Mouse (Mus musculus) layer of hippocampus, postnatal 36 days (tissue): ENCODE results near the gene Trim58. TPM values are rescaled to one million over a fixed set of nuclear protein-coding genes. Genes with fewer than 3 reads are reported as not detected.

Experiments
- DNase-seq, 2 experiments: peaks; one replicate each; pipeline ENCODE4 v3.0.0; 2022
- total RNA-seq, 2 experiments: library from RNA; stranded (reverse); gene quantifications; 2 replicates each; pipeline ENCODE4 v1.2.3; 2021

Trim58 gene
- total RNA-seq, 2 experiments from 2014 or later, result not detected

- no peak for DNase-seq
These were observed 14.9 kb downstream of the Trim58 start for GRCm38 (mm10) chr11:58655151-58655550.

GRCm38 (mm10) chr11:58658596-58658995 lies 18.3 kb downstream of the Trim58 start, which contains the start of gene Olfr322:
TSS of gene Olfr322 (plus strand) at chr11:58658782.
- DNase-seq, result no peak

- no peak for DNase-seq
These were observed 29.0 kb downstream of the Trim58 start for GRCm38 (mm10) chr11:58669252-58669651.

- DNase-seq, result no peak
These were observed 31.6 kb downstream of the Trim58 start for GRCm38 (mm10) chr11:58671825-58672224.

- DNase-seq, result no peak
These were observed 40.5 kb downstream of the Trim58 start, which contains the start of gene Olfr320 for GRCm38 (mm10) chr11:58680799-58681198. TSS of gene Olfr320 (plus strand) at chr11:58681099.

GRCm38 (mm10) chr11:58698862-58699261 lies 58.6 kb downstream of the Trim58 start, which contains the start of gene Olfr319:
TSS of gene Olfr319 (plus strand) at chr11:58699162.
- no peak for DNase-seq

Other genes with a start within 250 kb of the Trim58 start
- not detected for gene 1810065E05Rik, start 219.4 kb upstream of the Trim58 start, total RNA-seq
- gene Gm12253, start 207.9 kb upstream of the Trim58 start, total RNA-seq, result not detected
- not detected for gene Lypd9, start 187.5 kb upstream of the Trim58 start, total RNA-seq
- not detected for gene Olfr30, start 178.2 kb upstream of the Trim58 start, total RNA-seq
- not detected for gene Olfr332, start 147.9 kb upstream of the Trim58 start, total RNA-seq
- gene Olfr331, start 137.9 kb upstream of the Trim58 start, total RNA-seq, result not detected
- not detected for gene Olfr330, start 105.6 kb upstream of the Trim58 start, total RNA-seq
- not detected for gene Olfr329-ps, start 94.0 kb upstream of the Trim58 start, total RNA-seq
- gene Olfr328, start 84.8 kb upstream of the Trim58 start, total RNA-seq, result under 1 TPM in 1 of 2 experiments, not detected in 1; 0.15 TPM
- gene Olfr224, start 69.9 kb upstream of the Trim58 start, total RNA-seq, result not detected
- gene Olfr325, start 62.7 kb upstream of the Trim58 start, total RNA-seq, result not detected
- not detected for gene Olfr324, start 45.4 kb upstream of the Trim58 start, total RNA-seq
- not detected for gene 2210407C18Rik, start 24.4 kb upstream of the Trim58 start, total RNA-seq
- not detected for gene Olfr323, start 10.0 kb upstream of the Trim58 start, total RNA-seq
- not detected for gene Olfr322, start 18.3 kb downstream of the Trim58 start, total RNA-seq
- gene Olfr320, start 40.6 kb downstream of the Trim58 start, total RNA-seq, result not detected
- not detected for gene Olfr319, start 58.7 kb downstream of the Trim58 start, total RNA-seq
- gene Olfr318, start 83.5 kb downstream of the Trim58 start, total RNA-seq, result not detected
- under 1 TPM in 1 of 2 experiments, not detected in 1; 0.20 TPM for gene Olfr317, start 98.7 kb downstream of the Trim58 start, total RNA-seq
- under 1 TPM; 0.45 to 0.48 TPM for gene Olfr316, start 112.3 kb downstream of the Trim58 start, total RNA-seq
- not detected for gene Olfr315, start 132.7 kb downstream of the Trim58 start, total RNA-seq
- not detected for gene Olfr314, start 142.5 kb downstream of the Trim58 start, total RNA-seq
- 1 to 10 TPM; 5.9 to 7.5 TPM for gene Fam183b, start 161.5 kb downstream of the Trim58 start, total RNA-seq
- gene Olfr313, start 174.5 kb downstream of the Trim58 start, total RNA-seq, result not detected
- not detected for gene Olfr312, start 188.8 kb downstream of the Trim58 start, total RNA-seq
- gene Olfr311, start 198.8 kb downstream of the Trim58 start, total RNA-seq, result not detected
- 10 to 100 TPM; 19.3 to 20.0 TPM for gene Gm12258, start 206.7 kb downstream of the Trim58 start, total RNA-seq
- gene 2810021J22Rik, start 226.8 kb downstream of the Trim58 start, total RNA-seq, result 10 to 100 TPM in 1 of 2 experiments, 1 to 10 TPM in 1; 9.7 to 12.2 TPM